Mouse (Mus musculus) monocyte, adult 2 months (primary cell): ENCODE measurements at regions not wholly inside any gene's neighbourhood (a gene's known extent, or its start where the extent isn't known, plus 50 kb on each side); places are given as distances from the start of the nearest gene placed in this dataset.

ENCODE experiments used
- DNase-seq, 2 experiments: peaks; one replicate each; pipeline ENCODE4 v3.0.0; 2022; ENCODE audit warnings: low spot score in 2 of 2, low read depth in 1 of 2

DNA sequence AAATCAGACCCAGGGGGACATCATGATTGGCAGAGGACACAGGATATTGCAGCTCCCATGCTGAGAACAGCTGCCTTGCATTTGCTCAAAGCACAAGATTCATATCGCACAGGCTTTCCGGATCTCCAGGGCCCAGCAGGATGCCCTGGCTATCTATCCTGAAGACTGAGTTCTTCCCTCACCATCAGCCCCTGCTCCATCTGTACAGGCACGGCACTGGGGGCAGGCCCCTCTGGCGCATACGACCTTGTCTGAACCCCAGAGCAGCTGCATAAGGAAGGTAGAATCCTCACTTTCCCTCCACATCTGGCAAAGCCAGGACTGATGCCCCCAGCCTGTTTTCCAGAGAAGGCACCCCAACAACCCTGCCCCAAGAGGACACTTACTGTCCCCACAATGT is 266.8 kb downstream of the Tns1 start:
- DNase-seq: no peak

GRCm38 (mm10) chr1:73856811-73857210 is 267.4 kb downstream of the Tns1 start:
- no peak for DNase-seq

DNA sequence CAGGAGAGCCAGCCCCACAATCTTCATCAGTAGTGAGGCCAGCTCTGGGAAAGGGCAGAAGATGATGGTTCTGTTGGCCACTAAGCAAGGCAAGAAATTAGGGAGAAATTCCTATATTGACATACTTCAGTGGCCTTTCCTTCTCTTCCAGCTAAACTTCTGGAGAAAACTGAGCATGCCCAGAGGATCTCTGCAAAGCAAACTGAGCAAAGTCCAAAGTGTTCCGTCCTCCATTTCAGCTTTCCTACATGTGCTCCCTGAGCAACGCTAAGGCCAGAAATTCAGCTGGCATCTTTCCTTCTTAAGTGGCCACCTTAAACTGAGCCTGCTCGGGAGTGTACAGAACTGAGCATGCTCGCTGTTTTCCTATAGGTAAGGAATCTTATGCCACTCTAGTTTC is 268.9 kb downstream of the Tns1 start:
- no peak for DNase-seq

DNA sequence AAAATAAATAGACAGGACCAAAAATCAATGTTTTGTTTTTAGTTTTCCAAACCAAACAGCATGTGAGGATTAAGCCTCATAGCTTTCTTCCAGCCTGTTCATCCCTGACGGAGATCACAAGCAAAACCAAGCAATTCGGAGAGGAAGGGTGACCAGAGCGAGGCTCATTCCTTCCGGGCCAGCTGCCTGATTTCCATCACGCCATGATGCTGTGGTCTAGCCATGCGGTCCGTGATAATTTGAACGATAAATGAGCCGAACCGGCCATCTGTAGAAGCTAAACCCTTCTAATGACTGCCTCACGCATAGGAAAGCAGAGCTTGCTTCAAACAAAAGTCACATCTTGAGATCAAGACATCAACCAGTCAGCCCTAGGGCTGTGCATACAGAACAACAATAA is 270.4 kb downstream of the Tns1 start:
- no peak for DNase-seq

- DNase-seq: no peak
Measured at GRCm38 (mm10) chr1:73850173-73851014, 273.9 kb downstream of the Tns1 start.

DNA sequence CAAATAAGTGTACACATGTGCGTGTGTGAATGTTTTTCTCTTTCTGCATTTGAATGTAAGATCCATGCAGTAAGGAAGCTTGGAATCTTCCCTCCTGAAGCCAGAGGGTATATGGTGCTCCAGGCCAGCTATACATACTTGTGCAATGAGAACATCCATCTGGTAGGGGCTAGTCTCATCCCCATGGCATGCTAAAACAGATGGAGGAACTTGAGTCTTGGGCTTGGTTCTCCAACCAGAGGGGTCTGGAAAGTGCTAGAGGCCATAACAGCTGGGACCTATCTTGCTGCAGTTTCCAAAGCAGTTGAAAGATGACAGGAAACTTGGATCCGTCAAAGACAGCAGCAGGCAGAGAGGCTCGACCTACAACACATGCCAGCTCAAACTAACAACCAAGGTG is 275.9 kb downstream of the Tns1 start:
- no peak for DNase-seq

- DNase-seq: no peak
Measured at GRCm38 (mm10) chr1:73847126-73847525, 277.1 kb downstream of the Tns1 start.

GRCm38 (mm10) chr1:73845115-73845514 is 279.1 kb downstream of the Tns1 start:
- no peak for DNase-seq

DNA sequence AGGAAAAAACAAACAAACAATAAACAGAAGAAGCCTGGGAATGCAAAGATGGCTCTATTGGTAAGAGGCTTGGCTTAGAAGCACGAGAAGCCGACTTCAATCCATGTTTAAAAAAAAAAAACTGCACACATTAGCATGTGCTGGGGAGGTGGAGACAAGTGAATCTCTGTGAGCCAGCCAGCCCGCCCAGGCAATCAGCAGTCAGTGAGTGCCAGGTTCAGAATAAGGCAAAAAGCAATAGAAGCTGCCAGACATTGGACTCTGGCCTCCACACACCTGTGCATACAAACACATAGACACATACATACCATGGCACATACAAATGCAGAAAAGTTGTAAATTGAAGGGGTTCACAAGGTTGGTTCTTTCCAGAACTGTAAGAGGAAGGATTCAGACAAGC is 279.7 kb downstream of the Tns1 start:
- DNase-seq: no peak

GRCm38 (mm10) chr1:73839351-73839750 is 284.9 kb downstream of the Tns1 start:
- DNase-seq: no peak

DNA sequence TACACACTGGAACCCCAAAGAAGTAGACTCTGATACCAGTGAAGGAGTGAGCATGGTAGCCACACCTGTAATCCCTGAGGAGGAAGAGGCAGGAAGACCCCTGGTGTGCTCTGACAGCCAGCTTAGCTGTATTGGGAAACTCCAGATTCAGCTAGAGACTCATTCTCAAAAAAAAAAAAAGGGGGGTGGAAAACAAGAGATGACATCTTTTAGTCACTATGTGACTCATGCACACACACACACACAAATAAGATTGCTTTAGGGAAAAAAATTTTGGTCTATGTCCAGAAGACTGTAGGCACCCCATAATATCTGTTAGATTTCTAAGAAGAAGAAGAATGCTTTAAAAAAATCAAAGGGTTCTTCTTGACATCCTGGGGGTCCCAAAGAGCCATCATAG is 287.6 kb downstream of the Tns1 start:
- DNase-seq: no peak

- DNase-seq: no peak
Measured at GRCm38 (mm10) chr1:73834566-73834965, 289.7 kb downstream of the Tns1 start.

- DNase-seq: no peak
Measured at GRCm38 (mm10) chr1:73830486-73831132, 293.6 kb downstream of the Tns1 start.

GRCm38 (mm10) chr1:73828996-73829395 is 295.3 kb downstream of the Tns1 start:
- DNase-seq: no peak

GRCm38 (mm10) chr1:73826243-73826930 is 297.9 kb downstream of the Tns1 start:
- peak; percentile 5 to 25 for DNase-seq

- no peak for DNase-seq
Measured at GRCm38 (mm10) chr1:73824406-73825184, 299.7 kb downstream of the Tns1 start.

DNA sequence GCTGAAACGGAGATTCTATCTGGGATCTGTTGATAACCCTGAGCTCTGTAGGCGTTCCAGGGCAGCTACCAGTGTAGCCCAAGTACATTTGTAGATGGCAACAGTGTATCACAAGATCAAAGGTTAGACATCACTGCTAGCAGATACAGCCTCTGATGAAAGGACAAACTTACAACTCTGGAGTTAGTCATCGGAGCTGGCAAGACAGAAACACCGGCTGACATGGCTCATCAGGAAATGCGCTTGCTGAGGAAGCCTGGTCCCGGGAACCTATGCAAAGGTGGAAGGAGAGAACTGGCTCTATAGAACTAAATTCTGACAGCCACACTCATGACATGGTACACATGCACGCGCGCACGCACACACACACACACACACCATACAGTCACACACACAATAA is 300.5 kb downstream of the Tns1 start:
- no peak for DNase-seq

- no peak for DNase-seq
Measured at GRCm38 (mm10) chr1:73822616-73823015, 301.6 kb downstream of the Tns1 start.

DNA sequence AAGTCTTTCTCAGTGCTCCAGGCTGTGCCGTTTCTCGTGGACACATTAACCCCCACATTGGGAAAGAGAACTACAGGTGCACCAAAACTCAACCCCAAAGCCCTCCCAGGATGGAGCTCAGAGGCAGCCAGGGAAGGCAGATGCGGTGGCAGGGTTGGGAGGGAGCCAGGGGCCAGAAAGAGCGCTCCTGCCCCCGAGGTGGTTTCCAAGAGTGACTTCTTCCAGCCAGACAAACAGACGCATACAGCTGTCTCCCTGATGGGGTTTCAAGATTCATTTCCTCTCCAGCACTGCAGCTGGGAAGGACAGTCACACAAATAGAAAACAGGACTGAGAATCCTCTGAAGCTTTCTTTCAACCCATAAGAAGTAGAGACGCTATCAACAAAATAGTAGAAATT is 303.5 kb downstream of the Tns1 start:
- no peak for DNase-seq

- no peak for DNase-seq
Measured at GRCm38 (mm10) chr1:73807206-73807605, 317.0 kb downstream of the Tns1 start.

DNA sequence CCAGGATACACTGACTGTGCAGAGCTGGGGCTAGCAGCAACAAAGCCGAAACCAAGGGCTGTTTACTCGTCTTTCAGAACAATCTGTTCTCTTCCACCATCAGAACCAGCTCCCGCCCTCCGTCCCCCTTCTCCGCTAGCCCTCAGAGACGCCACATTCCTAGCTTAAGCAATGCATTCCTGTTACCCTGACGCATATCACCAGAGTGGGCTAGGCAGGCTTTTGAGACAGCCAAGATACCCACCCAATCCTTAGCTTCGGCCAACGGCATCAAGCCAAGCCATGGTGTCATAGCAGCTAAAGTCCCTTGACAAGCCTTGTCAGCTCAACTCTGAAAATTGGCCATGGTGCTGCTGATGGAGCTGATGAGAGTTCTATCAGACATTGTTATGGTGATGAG is 319.1 kb downstream of the Tns1 start:
- no peak for DNase-seq
